Mouse (Mus musculus) liver, embryonic 14.5 days (tissue): ENCODE results near the gene Mmgt2. TPM values are rescaled to one million over a fixed set of nuclear protein-coding genes. Genes with fewer than 3 reads are reported as not detected.

Source experiments
- ATAC-seq: fragments of 200-750 bp; cut with Nextera tagmentation; 2 replicates; pipeline ENCODE4 v1.8.0; 2017; ENCODE audit warnings: moderate number of reproducible peaks, mild to moderate bottlenecking, moderate library complexity; ENCODE audit not compliant: insufficient read depth
- DNase-seq, 3 experiments: peaks; one replicate each; pipeline ENCODE4 v3.0.0-alpha.2; 2012 to 2013; ENCODE audit warnings: low read depth in 3 of 3, low spot score in 3 of 3
- H3K27ac ChIP-seq: fragments of 300-500 bp; sonication (generic); 2 replicates; pipeline ENCODE4 v1.5.1; 2014; ENCODE audit warnings: moderate library complexity, mild to moderate bottlenecking, control low read depth, inconsistent platforms
- H3K27me3 ChIP-seq: fragments of 300-500 bp; sonication (generic); 2 replicates; pipeline ENCODE4 v1.6.1; 2014; ENCODE audit warnings: mild to moderate bottlenecking, low read length, moderate library complexity; ENCODE audit not compliant: control insufficient read depth, insufficient read depth
- H3K36me3 ChIP-seq: fragments of 300-500 bp; sonication (generic); replicated peaks from 2 replicates; pipeline ENCODE4 v1.6.1; 2014; ENCODE audit warnings: low read depth; ENCODE audit not compliant: control insufficient read depth, insufficient read depth
- H3K4me1 ChIP-seq, 2 experiments: fragments of 200-500 bp in 1 of 2; fragments of 300-500 bp in 1 of 2; sonication (generic) in 1 of 2; replicated peaks; 2 replicates each; pipeline ENCODE4 v1.6.1; 2012 to 2014; ENCODE audit warnings: antibody characterized with exemption in 1 of 2, inconsistent platforms in 1 of 2, low read length in 1 of 2; ENCODE audit not compliant: control insufficient read depth in 2 of 2, insufficient read depth in 2 of 2
- H3K4me2 ChIP-seq: fragments of 300-500 bp; sonication (generic); 2 replicates; pipeline ENCODE4 v1.6.1; 2014; ENCODE audit warnings: low read depth, mild to moderate bottlenecking, control low read depth, moderate library complexity
- H3K4me3 ChIP-seq, 2 experiments: fragments of 200-500 bp in 1 of 2; fragments of 300-500 bp in 1 of 2; sonication (generic) in 1 of 2; 2 replicates each; pipeline ENCODE4 v1.5.1; 2012 to 2014; ENCODE audit warnings: low read depth in 2 of 2, low read length in 2 of 2, mild to moderate bottlenecking in 2 of 2, control low read depth in 1 of 2, inconsistent platforms in 1 of 2, moderate library complexity in 1 of 2; ENCODE audit not compliant: insufficient read depth in 1 of 2
- H3K9ac ChIP-seq: fragments of 300-500 bp; sonication (generic); replicated peaks from 2 replicates; pipeline ENCODE4 v1.6.1; 2014; ENCODE audit warnings: mild to moderate bottlenecking, control low read depth, moderate library complexity
- H3K9me3 ChIP-seq: fragments of 300-500 bp; sonication (generic); 2 replicates; pipeline ENCODE4 v1.6.1; 2016; ENCODE audit warnings: low read length, mixed read lengths; ENCODE audit not compliant: control insufficient read depth
- CTCF ChIP-seq: IDR thresholded peaks from 2 replicates; pipeline ENCODE4 v1.5.1; 2016; ENCODE audit warnings: antibody characterized with exemption, low read depth, control low read depth
- EP300 ChIP-seq: IDR thresholded peaks from 2 replicates; pipeline ENCODE4 v1.6.1; 2016; ENCODE audit warnings: antibody characterized with exemption, low read depth
- WGBS: fragments of 180-500 bp; shearing (Covaris S2); extraction: QIAGEN DNeasy Blood & Tissue Kit; methylation state at CpG from one replicate; pipeline ENCODE4 v1.1.7; 2014; ENCODE audit not compliant: insufficient replicate concordance; 5-methylcytosine and 5-hydroxymethylcytosine counted together
- polyA plus RNA-seq, 2 experiments: library from polyadenylated mRNA; depleted of rRNA in 1 of 2; stranded (reverse) in 1 of 2; unstranded in 1 of 2; fragments of >200 nt; fragmentation: Nextera tagmentation in 1 of 2; extraction: Ambion mirVana in 1 of 2; gene quantifications; 2 replicates each; pipeline versions ENCODE4 v1.2.1 to v1.2.3; 2012 to 2014

Gene Mmgt2
- polyA plus RNA-seq, 2 experiments, result 8.1 to 8.8 TPM

GRCm38 (mm10) chr11:62631138-62631537 lies 17.3 kb upstream of the Mmgt2 start:
- ATAC-seq (no peak), DNase-seq (no peak)
- Histone ChIP-seq H3K4me1 (peaks cover 4 to 18% of the 10 kb centered on the region in 2 experiments), H3K36me3 (no peaks in the 10 kb centered on the region), H3K4me3 (no peak overlapping the region), H3K4me2 (no peak overlapping the region), H3K27ac (no peak overlapping the region), H3K9ac (no peak overlapping the region), H3K27me3 (no peaks in the 10 kb centered on the region), H3K9me3 (no peaks in the 10 kb centered on the region)
- TF ChIP-seq CTCF (no peak), EP300 (no peak)
- WGBS, result 47% methylated on average over 4 of the region's 4 CpGs

GRCm38 (mm10) chr11:62635406-62635805 lies 13.1 kb upstream of the Mmgt2 start:
- TF ChIP-seq EP300 (no peak), CTCF (no peak)
- Histone ChIP-seq H3K36me3 (no peaks in the 10 kb centered on the region), H3K27ac (no peak overlapping the region), H3K9me3 (no peaks in the 10 kb centered on the region), H3K9ac (no peak overlapping the region), H3K4me2 (no peak overlapping the region), H3K4me3 (no peak overlapping the region), H3K4me1 (peaks cover 0 to 2% of the 10 kb centered on the region in 2 experiments; a peak in 2 of 4 replicates), H3K27me3 (no peaks in the 10 kb centered on the region)
- 63% methylated on average over 3 of the region's 3 CpGs for WGBS
- ATAC-seq, result no peak
- DNase-seq, result no peak

GRCm38 (mm10) chr11:62636105-62636839 lies 12.2 kb upstream of the Mmgt2 start:
- no peak overlapping the region for H3K27ac ChIP-seq
- H3K9me3 ChIP-seq, result no peaks in the 10 kb centered on the region
- H3K4me1 ChIP-seq, result no peaks in the 10 kb centered on the region; a peak in 1 of 4 replicates
- H3K27me3 ChIP-seq, result no peaks in the 10 kb centered on the region
- no peak for ATAC-seq
- no peak for TF ChIP-seq EP300
- no peak for TF ChIP-seq CTCF
- H3K36me3 ChIP-seq, result no peaks in the 10 kb centered on the region
- no peak overlapping the region for H3K4me2 ChIP-seq
- WGBS, result 47% methylated on average over 11 of the region's 11 CpGs
- H3K9ac ChIP-seq, result no peak overlapping the region
- no peak overlapping the region for H3K4me3 ChIP-seq
- DNase-seq, result no peak

GRCm38 (mm10) chr11:62636840-62637221 lies 11.6 kb upstream of the Mmgt2 start:
- Histone ChIP-seq H3K9me3 (no peaks in the 10 kb centered on the region), H3K9ac (no peak overlapping the region), H3K4me2 (no peak overlapping the region), H3K27me3 (no peaks in the 10 kb centered on the region), H3K36me3 (no peaks in the 10 kb centered on the region), H3K4me3 (no peak overlapping the region), H3K4me1 (no peaks in the 10 kb centered on the region; a peak in 1 of 4 replicates), H3K27ac (no peak overlapping the region)
- ATAC-seq (no peak), DNase-seq (no peak)
- no peak for TF ChIP-seq EP300
- WGBS, result 63% methylated on average over 3 of the region's 3 CpGs

GRCm38 (mm10) chr11:62637401-62637800 lies 11.1 kb upstream of the Mmgt2 start:
- Histone ChIP-seq H3K27me3 (no peaks in the 10 kb centered on the region), H3K36me3 (no peaks in the 10 kb centered on the region), H3K4me3 (no peak overlapping the region), H3K9ac (no peak overlapping the region), H3K9me3 (no peaks in the 10 kb centered on the region), H3K4me2 (no peak overlapping the region), H3K4me1 (no peaks in the 10 kb centered on the region; a peak in 1 of 4 replicates), H3K27ac (no peak overlapping the region)
- no peak for DNase-seq
- ATAC-seq, result no peak
- 50% methylated on average over 5 of the region's 5 CpGs for WGBS
- TF ChIP-seq CTCF, result no peak
- no peak for TF ChIP-seq EP300
